Mouse (Mus musculus) T-helper 2 cell (primary cell): ENCODE data around the gene Kcnq1.

ENCODE experiments used
- in situ Hi-C: fragments of 300-600 bp; cut with MboI, MseI; formaldehyde crosslinking; loops from one replicate; pipeline ENCODE4 v1.15.1; 2025; ENCODE audit warnings: high pct_unique_total_duplicates

Gene Kcnq1

DNA sequence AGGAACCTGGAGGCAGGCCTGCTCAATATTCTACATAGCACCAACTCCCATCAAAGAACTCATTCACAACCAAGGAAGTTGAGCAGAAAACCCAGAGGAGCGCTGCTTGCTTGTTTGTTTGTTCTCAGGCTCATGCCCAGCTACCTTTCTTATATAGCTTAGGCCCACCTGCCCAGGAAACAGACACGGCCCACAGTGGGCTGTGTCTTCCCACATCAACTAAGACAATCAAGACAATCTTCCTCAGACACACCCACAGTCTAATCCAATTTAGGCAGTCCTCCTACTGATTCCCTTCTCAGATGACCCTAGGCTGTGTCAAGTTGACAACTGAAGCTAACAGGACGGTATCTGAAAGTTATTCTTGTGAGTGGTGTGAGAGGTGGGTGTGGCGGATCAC is at the start of gene Kcnq1:
Gene Kcnq1, plus strand, starts transcription at position 301 of the 400 bp plus-strand sequence.
- in situ Hi-C loops = no loop called here

- in situ Hi-C loops = no loop called here
These were observed 49.1 kb upstream of the Kcnq1 start for GRCm38 (mm10) chr7:143057023-143057422.

- in situ Hi-C loops = no loop called here
These were observed 48.4 kb upstream of the Kcnq1 start for GRCm38 (mm10) chr7:143057667-143058220.

DNA sequence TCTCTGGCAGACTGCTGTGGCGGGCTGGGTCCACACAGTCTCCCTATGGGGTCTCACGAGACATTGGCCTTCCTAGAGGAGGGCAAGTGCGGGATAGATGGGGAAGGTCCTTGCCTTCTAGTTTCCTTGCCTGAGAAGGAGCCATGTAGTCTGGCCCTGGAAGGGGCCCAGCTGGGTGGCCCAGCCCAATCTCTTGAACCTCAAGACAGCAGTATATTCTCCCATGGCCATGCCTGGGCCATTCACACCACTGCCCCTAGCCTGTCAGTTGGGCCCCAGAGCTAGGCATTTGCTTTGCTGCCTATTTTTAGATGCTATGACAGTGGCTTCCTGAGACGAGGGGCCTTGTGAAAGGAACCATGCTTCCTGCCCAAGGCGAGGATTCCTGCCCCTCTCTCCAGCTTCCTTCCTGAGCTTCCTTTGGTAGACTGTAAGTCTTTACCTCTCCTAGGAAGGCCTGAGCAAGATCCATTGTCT is 47.9 kb upstream of the Kcnq1 start:
- in situ Hi-C loops = no loop called here

- in situ Hi-C loops = no loop called here
These were observed 46.8 kb upstream of the Kcnq1 start for GRCm38 (mm10) chr7:143059202-143059870.

GRCm38 (mm10) chr7:143062704-143063103 is 43.5 kb upstream of the Kcnq1 start:
- in situ Hi-C loops = no loop called here

DNA sequence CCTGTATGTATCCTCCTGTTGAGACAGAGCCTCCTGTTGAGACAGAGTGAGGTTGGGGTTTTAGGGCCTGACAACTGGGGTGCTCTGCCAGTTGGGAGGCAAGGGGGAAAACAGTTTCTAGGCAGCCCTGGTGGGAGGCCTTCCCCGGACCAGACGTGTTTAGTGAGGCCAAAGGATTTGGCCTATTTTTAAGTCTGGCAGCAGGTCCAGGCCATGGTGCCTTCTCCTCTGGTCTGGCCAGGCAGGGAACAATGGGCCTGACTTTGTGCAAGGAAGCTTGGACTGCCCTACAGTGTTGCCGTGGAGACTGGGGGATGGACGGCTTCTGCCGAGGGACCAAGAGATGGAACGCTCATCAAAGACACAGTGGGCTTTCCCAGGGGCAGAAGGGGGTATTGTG is 41.9 kb upstream of the Kcnq1 start:
- in situ Hi-C loops = no loop called here

DNA sequence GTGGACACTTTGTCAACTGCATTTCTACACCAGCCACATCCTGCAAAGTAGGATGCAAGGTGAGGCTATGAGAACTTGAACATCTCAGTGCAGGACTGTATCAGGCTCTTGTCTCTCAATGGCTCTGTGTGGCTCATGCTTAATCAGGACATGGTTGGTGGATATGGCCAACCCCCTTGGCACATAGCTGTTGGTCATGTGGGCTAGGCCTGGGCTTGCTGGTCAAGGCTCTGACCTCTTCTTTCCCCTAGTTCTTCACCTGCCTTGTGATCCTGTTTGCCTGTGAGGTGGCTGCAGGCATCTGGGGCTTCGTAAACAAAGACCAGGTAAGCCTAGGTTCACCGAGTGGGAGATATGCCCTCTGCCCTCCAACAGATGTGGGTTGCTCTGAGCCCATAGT is 40.5 kb upstream of the Kcnq1 start:
- in situ Hi-C loops = no loop called here

DNA sequence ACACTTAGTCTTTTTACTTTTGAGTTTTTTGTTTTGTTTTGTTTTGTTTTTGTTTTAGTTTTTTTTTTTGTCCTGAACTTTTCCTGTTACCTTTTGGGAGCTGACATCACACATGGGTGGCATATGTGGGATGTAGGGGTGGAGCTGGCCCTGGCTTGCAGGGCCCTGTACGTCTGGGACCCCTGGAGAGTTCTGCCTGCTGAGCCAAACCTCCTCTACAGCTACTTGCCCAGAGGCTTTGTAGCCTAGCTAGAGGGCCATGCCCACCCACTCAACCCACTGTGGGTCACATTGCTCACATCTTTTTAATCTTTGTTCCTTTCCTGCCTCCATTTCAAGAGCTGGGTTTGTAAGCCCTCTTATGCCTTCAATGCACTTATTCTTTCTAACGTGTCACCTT is 38.7 kb upstream of the Kcnq1 start:
- in situ Hi-C loops = no loop called here

GRCm38 (mm10) chr7:143067897-143068296 is 38.3 kb upstream of the Kcnq1 start:
- in situ Hi-C loops = no loop called here

DNA sequence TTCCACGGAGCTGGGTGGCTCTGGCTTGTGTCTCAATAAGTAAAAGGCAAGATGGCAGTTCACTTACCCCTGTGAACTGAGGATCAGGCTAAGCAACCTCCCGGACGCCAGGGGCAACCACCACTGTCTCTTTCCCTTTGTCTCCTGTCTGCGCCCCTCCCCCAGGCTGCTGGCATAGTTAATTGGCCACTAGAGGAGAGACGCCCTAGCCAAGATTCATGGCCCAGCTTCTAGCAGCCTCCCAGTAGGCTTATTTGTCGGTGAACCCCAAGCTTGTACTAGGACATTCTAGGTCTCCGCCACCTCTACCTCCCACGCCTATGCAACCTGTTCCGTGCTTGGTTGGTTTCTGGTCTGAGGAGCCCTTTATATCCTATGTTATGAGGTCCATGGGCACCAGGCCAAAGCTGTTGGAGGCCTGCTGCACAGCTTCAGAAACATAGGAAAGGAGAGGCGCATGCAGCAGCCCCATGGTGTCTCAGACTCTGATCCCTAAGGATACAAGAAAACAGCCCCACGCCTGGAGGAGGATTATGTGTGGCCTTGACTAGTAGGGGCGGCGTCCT is 37.8 kb upstream of the Kcnq1 start:
- in situ Hi-C loops = no loop called here

DNA sequence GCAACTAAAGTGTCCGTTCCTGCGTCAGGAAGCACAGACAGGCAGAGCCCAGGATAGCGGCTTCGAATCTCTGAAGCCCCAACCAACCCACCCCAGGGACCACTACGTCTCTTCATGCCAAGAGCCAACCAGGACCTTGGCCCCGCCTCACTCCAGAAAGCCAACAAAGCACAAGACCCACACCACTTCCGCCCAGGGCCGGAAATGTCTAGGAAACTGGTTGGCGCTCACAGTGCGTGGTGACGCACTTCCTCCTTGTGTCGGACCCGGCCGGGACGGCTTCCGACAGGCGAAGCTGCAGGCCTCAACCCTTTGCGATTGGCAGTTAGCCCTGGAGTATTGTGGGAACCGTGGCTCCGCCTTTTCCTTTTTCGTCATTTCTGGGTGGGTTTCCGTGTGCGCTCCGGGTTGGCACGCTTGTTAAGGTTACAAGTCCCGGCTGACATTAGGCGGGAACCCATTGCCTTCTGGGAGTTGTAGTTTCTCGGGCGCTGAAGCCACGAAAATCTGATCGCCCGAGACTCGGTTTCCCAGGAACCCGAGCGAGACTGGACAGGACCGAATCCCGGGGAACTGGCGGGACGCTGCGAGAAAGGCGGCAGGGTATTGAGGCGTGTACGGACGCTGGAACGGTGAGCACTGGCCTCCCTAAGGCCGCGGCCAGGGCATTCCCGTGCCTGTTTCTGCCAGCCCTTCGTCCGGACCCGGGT is 37.1 kb upstream of the Kcnq1 start, which contains the start of gene Tssc4:
Gene Tssc4, plus strand, starts transcription at position 368 of the 710 bp plus-strand sequence.
- in situ Hi-C loops = no loop called here

DNA sequence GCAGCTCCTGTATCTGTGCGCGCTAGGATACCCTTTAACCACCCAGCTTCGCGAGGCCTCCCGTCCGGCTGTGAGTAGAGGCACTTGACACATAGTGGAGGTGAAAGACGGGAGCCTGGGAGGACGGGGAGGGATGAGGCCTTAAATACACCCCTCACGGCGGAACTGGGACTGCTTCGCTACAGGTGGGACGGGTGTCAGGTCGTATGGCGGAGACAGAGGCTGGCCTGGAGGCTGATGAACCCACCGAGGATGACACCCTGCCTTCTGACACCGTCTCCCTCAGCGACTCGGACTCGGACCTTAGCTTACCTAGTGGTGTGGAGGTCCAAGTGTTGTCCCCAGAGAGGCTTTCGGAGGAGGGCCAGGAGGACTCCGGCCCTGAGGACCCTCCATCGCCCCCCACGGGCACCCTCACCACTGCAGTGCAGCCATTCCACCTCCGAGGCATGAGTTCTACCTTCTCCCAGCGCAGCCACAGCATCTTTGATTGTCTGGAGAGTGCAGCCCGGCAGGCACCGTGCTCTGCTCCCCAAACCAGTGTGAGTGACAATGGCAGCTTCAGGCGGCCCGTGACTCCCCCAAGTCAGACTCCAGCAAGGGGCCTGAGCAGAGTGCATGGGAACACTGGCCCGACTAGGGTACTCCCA is 36.3 kb upstream of the Kcnq1 start:
- in situ Hi-C loops = no loop called here

DNA sequence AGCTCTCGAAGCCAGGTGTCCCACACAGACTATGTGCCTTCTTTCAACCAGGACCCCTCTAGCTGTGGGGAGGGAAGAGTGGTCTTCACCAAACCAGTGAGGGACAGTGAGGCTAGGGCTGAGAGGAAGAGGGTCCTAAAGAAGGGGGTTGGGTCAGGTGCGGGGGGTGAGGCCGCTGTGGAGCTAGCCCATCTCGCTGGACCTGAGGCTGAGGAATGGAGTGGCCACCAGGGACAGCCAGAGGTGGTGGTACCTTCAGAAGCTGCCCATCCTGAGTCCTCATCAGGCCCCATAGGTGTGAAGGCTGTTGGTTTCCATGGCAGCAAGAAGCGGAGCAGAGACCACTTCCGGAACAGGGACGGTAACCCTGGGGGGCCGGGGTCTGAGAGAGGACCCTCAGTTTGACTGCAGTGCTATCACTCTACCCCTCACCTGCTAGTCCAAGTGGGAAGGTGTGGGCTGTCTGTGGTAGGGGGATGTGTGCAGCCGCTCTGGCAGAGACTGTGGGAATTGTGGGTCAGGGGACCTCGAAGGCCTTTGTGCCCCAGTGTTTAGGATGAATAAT is 35.6 kb upstream of the Kcnq1 start:
- in situ Hi-C loops = no loop called here

GRCm38 (mm10) chr7:143072605-143073004 is 33.6 kb upstream of the Kcnq1 start:
- in situ Hi-C loops = no loop called here

- in situ Hi-C loops = no loop called here
These were observed 33.1 kb upstream of the Kcnq1 start for GRCm38 (mm10) chr7:143073086-143073485.

- in situ Hi-C loops = no loop called here
These were observed 30.8 kb upstream of the Kcnq1 start for GRCm38 (mm10) chr7:143075394-143075793.

DNA sequence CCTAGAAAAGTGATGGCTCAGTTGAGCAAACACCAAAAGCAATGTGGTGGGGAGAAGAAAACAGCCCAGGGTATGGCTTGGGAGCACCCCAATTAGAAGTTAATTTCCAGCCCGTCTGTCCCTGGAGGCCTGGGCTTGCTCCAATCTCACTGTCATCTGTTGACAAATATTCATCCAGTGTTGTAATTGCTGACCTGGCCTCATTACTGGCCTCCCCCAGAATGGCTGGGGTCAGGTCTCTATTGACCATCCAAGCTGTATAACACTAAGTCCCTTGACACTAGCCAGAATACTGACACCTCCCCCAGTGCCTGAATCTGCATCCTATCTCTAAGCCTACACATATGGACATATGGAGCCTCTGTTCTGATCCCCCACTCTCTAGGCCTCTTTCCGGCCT is 28.8 kb upstream of the Kcnq1 start:
- in situ Hi-C loops = no loop called here

DNA sequence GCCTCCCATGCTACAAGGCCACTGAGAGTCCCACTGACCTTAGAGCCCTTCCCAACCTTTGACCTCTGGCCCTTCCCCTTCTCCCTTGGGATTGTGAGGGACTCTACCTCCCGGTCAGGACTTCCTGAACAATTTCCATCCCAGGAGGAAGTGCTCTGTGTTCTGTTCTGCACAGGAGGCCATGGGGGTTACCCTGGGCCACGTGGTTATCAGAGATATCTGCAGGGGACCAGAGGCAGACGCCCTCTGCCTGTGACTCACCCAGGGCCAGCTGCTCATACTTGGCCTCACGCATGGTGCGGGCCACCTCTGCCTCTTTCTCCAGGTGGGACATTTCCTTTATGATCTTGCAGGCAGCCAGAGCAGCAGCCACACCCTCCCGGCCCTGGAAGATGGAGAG is 24.1 kb upstream of the Kcnq1 start:
- in situ Hi-C loops = no loop called here

DNA sequence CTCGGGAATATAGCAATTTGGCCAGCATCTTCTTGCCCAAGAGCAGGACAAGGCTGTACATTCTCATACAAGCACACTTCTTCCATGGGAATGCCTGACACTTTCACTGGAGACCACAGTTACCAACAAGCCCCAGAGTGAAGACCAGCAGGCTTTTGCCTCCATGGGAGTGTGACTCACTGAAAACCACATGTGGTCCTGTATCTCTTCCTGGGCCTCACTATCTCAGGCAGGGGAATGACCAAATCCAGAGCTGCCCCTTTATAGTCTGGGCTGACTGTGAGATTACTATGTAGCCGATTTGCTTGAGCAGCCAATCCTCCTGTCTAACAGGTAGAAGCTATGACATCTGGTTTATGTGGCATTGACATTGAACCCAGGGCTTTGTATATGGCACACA is 22.5 kb upstream of the Kcnq1 start:
- in situ Hi-C loops = no loop called here

DNA sequence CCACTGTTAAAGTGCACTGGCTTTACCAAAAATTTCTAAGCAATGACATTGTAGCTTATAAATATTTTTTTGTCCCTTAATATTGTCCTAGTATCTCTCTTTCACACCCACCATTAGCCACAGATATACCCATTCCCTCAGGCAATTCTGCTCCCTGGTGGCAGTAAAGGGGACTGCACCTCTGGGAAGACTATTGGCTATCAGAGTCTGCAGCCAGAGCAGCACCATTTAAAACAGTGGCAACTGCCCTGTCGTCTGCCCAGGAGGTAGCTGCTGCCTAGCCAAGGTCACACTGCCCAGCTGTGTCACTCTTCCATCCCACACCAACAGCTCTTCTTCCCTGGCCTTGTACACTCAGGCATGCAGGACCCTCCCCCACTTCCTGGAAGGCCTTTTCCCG is 19.8 kb upstream of the Kcnq1 start:
- in situ Hi-C loops = no loop called here
